Mouse (Mus musculus) CD4-positive naive resting alpha-beta T cell, adult 76 days (primary cell): Measurements from ENCODE around the gene Tmem33. TPM values are rescaled to one million over a fixed set of nuclear protein-coding genes. Genes with fewer than 3 reads are reported as not detected.

Experiments used
- total RNA-seq: library from RNA; stranded (reverse); gene quantifications from one replicate; pipeline ENCODE4 v1.2.4, GENCODE M21; 2023

The Tmem33 gene
- total RNA-seq = 69.3 TPM

DNA sequence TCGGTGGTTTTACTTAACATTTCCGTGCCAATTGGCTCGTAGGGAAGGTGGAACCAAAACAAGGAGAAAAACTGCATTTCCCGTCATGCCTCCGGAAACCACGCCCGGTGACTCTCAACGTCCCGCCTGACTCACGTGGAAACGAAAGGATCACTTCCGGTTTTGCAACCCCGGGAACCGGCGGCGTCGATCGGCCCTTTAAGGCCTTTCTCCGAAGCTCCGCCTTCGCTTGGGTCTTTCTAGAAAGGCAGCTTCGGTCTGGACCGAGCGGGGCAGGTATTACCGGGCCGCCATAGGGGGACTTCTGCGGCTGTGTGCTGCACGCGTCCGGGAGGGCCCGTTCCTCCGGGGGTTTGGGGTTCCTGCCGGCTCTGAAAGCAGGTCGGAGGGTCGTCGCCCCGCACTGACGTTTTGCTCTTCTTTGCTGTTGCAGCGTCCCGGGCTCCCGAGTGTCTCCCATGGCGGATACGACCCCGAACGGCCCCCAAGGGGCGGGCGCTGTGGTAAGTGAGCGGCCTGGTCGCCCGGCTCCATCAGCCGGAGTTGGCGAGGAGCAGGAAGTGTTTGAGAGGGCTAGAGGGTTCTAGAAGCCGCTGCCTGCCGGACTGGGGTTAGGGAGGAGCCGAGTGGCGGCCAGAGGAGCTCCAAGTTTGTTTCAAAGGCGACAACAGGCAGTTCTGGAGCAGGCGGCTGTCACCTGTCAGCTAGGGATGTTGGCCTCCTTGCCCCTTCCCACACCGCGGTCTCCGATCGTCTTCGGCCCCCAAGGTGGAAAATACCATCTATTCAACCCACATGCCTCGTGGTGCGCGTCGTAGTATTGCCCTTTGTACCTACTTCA, at the start of gene Tmem33:
Tmem33 (plus strand) TSS at position 35 of the 841 bp plus-strand sequence.

DNA sequence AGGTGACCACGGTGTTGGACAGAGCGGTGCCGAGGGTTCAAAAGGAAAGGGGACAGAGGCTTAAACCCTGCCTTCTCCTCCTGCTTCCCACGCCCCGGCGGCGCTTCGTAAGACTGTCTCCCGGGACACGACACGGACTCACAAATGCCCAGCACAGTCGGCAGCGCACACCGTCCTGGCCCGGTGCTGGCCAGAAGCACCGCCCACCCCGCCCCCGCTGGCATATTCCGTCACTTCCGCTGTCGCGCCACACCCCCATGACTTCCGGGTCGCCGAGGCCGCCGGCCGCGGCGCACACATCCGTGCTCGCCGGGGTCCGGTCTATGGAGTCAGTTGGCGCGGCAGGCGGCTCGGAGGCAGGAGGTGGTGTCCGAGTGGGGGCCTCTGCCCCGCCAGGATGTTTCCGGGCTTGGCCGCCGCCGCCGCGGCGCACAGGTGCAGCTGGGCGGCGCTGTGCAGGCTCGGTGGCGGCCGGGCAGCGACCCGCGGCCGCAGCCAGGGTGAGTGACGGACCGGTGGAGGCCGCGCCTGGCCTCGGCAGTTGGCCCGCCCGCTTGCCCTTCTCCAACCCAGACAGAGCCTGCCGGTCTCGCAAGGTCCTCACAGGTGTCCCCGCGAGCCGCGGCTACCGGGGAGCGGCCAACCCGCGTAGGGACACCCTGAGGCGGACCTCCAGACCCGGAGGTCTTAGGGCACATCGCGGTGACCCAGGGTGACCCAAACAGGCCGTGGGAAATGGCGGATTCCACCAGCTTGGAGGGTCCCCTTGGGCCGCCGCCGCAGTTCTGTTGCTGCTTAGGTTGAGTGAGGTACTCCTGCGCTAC, 46.5 kb downstream of the Tmem33 start, which contains the start of gene Slc30a9:
Slc30a9 (plus strand) TSS at position 258 of the 824 bp plus-strand sequence.

Other genes with a start within 250 kb of the Tmem33 start
- not detected for gene Phox2b, start 161.3 kb upstream of the Tmem33 start, total RNA-seq
- gene Slc30a9, start 46.4 kb downstream of the Tmem33 start, total RNA-seq = 46.6 TPM
- 2.7 TPM for gene Bend4, start 167.7 kb downstream of the Tmem33 start, total RNA-seq